Mouse (Mus musculus) MEL (cell line): ENCODE data around the gene Rnf130. TPM values are rescaled to one million over a fixed set of nuclear protein-coding genes. Genes with fewer than 3 reads are reported as not detected.

Experiments used
- DNase-seq: peaks from one replicate; pipeline ENCODE4 v3.0.0; 2011; ENCODE audit warnings: low read depth, low spot score
- H3K27ac ChIP-seq: 2 replicates; pipeline ENCODE4 v1.5.1; 2012; ENCODE audit warnings: low read depth, mild to moderate bottlenecking, control low read depth, low read length, moderate library complexity; ENCODE audit not compliant: control insufficient read depth
- H3K27me3 ChIP-seq, 2 experiments: fragments of 150-350 bp in 1 of 2; sonication (generic) in 1 of 2; 2 replicates each; pipeline ENCODE4 v1.6.1; 2012; ENCODE audit warnings: low read length in 2 of 2, mild to moderate bottlenecking in 2 of 2, improper control_type of control experiment in 1 of 2, moderate library complexity in 1 of 2; ENCODE audit not compliant: insufficient read depth in 2 of 2, control insufficient read depth in 1 of 2
- H3K36me3 ChIP-seq, 2 experiments: 2 replicates each; pipeline ENCODE4 v1.6.1; 2012 to 2014; ENCODE audit warnings: low read length in 2 of 2, improper control_type of control experiment in 1 of 2, inconsistent platforms in 1 of 2, mild to moderate bottlenecking in 1 of 2; ENCODE audit not compliant: insufficient read depth in 2 of 2, control insufficient read depth in 1 of 2
- H3K4me1 ChIP-seq, 2 experiments: fragments of 150-350 bp in 1 of 2; sonication (generic) in 1 of 2; 2 replicates each; pipeline ENCODE4 v1.6.1; 2012; ENCODE audit warnings: low read length in 2 of 2, improper control_type of control experiment in 1 of 2, mild to moderate bottlenecking in 1 of 2; ENCODE audit not compliant: insufficient read depth in 2 of 2, control insufficient read depth in 1 of 2
- H3K4me3 ChIP-seq, 2 experiments: fragments of 150-350 bp in 1 of 2; sonication (generic) in 1 of 2; 2 replicates each; pipeline ENCODE4 v1.5.1; 2012; ENCODE audit warnings: low read depth in 2 of 2, low read length in 2 of 2, mild to moderate bottlenecking in 2 of 2, moderate library complexity in 2 of 2, control low read depth in 1 of 2, improper control_type of control experiment in 1 of 2; ENCODE audit not compliant: control insufficient read depth in 1 of 2, insufficient read depth in 1 of 2
- H3K79me2 ChIP-seq: 2 replicates; pipeline ENCODE4 v1.6.1; 2012; ENCODE audit warnings: mild to moderate bottlenecking, low read length, moderate library complexity; ENCODE audit not compliant: control insufficient read depth, poor library complexity, insufficient read depth
- H3K9ac ChIP-seq: 2 replicates; pipeline ENCODE4 v1.6.1; 2012; ENCODE audit warnings: low read depth, mild to moderate bottlenecking, control low read depth, low read length, moderate library complexity; ENCODE audit not compliant: control insufficient read depth, poor library complexity, severe bottlenecking
- H3K9me3 ChIP-seq: fragments of 150-350 bp; sonication (generic); replicated peaks from 2 replicates; pipeline ENCODE4 v1.6.1; 2012; ENCODE audit warnings: mild to moderate bottlenecking, low read length, improper control_type of control experiment, moderate library complexity; ENCODE audit not compliant: insufficient read depth
- BHLHE40 ChIP-seq: IDR thresholded peaks from 2 replicates; pipeline ENCODE4 v1.6.1; 2012; ENCODE audit warnings: low read depth, mild to moderate bottlenecking, inconsistent platforms, low read length, improper control_type of control experiment, borderline replicate concordance
- CHD1 ChIP-seq: IDR thresholded peaks from 2 replicates; pipeline ENCODE4 v1.6.1; 2012; ENCODE audit warnings: low read depth, mild to moderate bottlenecking, inconsistent platforms, low read length, improper control_type of control experiment
- CHD2 ChIP-seq: IDR thresholded peaks from 2 replicates; pipeline ENCODE4 v1.6.1; 2011; ENCODE audit warnings: low read length, improper control_type of control experiment
- CTCF ChIP-seq, 3 experiments: IDR thresholded peaks in 2 of 3; conservative IDR thresholded peaks in 1 of 3; 2 replicates each; pipeline ENCODE4 v1.5.1; 2011 to 2012; ENCODE audit warnings: low read length in 3 of 3, low read depth in 2 of 3, mild to moderate bottlenecking in 2 of 3, improper control_type of control experiment in 1 of 3, inconsistent platforms in 1 of 3, mixed read lengths in 1 of 3, moderate library complexity in 1 of 3; ENCODE audit not compliant: control insufficient read depth in 1 of 3, insufficient read depth in 1 of 3, poor library complexity in 1 of 3, severe bottlenecking in 1 of 3
- E2F4 ChIP-seq: IDR thresholded peaks from 2 replicates; pipeline ENCODE4 v1.6.1; 2011; ENCODE audit warnings: low read depth, low read length, improper control_type of control experiment, borderline replicate concordance
- ELF1 ChIP-seq: IDR thresholded peaks from 2 replicates; pipeline ENCODE4 v1.6.1; 2014; ENCODE audit warnings: low read depth, mild to moderate bottlenecking, inconsistent platforms, low read length, improper control_type of control experiment, moderate library complexity
- EP300 ChIP-seq, 2 experiments: IDR thresholded peaks; 2 replicates each; pipeline ENCODE4 v1.6.1; 2011; ENCODE audit warnings: improper control_type of control experiment in 2 of 2, low read length in 2 of 2, low read depth in 1 of 2, mild to moderate bottlenecking in 1 of 2
- GABPA ChIP-seq: IDR thresholded peaks from 2 replicates; pipeline ENCODE4 v1.6.1; 2012; ENCODE audit warnings: low read depth, mild to moderate bottlenecking, inconsistent platforms, low read length, improper control_type of control experiment, moderate library complexity
- MAFK ChIP-seq: IDR thresholded peaks from 2 replicates; pipeline ENCODE4 v1.6.1; 2011; ENCODE audit warnings: low read depth, mild to moderate bottlenecking, low read length, improper control_type of control experiment, borderline replicate concordance
- MAX ChIP-seq: IDR thresholded peaks from 2 replicates; pipeline ENCODE4 v1.6.1; 2011; ENCODE audit warnings: low read length, improper control_type of control experiment
- MYB ChIP-seq: IDR thresholded peaks from 2 replicates; pipeline ENCODE4 v1.6.1; 2011; ENCODE audit warnings: mild to moderate bottlenecking, low read depth, low read length, improper control_type of control experiment
- POLR2A ChIP-seq, 2 experiments: IDR thresholded peaks; 2 replicates each; pipeline ENCODE4 v1.6.1; 2011 to 2012; ENCODE audit warnings: low read length in 2 of 2, mild to moderate bottlenecking in 2 of 2, control low read depth in 1 of 2, improper control_type of control experiment in 1 of 2, low read depth in 1 of 2, moderate library complexity in 1 of 2; ENCODE audit not compliant: control insufficient read depth in 1 of 2, insufficient read depth in 1 of 2, poor library complexity in 1 of 2
- POLR2AphosphoS2 ChIP-seq: IDR thresholded peaks from 2 replicates; pipeline ENCODE4 v1.6.1; 2011; ENCODE audit warnings: low read length, improper control_type of control experiment
- RCOR1 ChIP-seq: IDR thresholded peaks from 2 replicates; pipeline ENCODE4 v1.6.1; 2012; ENCODE audit warnings: low read depth, mild to moderate bottlenecking, inconsistent platforms, low read length, improper control_type of control experiment
- TCF12 ChIP-seq: IDR thresholded peaks from 2 replicates; pipeline ENCODE4 v1.6.1; 2014; ENCODE audit warnings: low read depth, mild to moderate bottlenecking, inconsistent platforms, low read length, improper control_type of control experiment, moderate library complexity
- USF1 ChIP-seq: IDR thresholded peaks from 2 replicates; pipeline ENCODE4 v1.6.1; 2014; ENCODE audit warnings: low read depth, mild to moderate bottlenecking, inconsistent platforms, low read length, improper control_type of control experiment, moderate library complexity
- USF2 ChIP-seq, 2 experiments: IDR thresholded peaks; 2 replicates each; pipeline ENCODE4 v1.6.1; 2011 to 2012; ENCODE audit warnings: improper control_type of control experiment in 2 of 2, low read length in 2 of 2, borderline replicate concordance in 1 of 2, inconsistent platforms in 1 of 2, low read depth in 1 of 2, mild to moderate bottlenecking in 1 of 2; ENCODE audit not compliant: insufficient read depth in 1 of 2
- ZMIZ1 ChIP-seq: IDR thresholded peaks from 2 replicates; pipeline ENCODE4 v1.6.1; 2012; ENCODE audit warnings: low read depth, mild to moderate bottlenecking, inconsistent platforms, low read length, improper control_type of control experiment, moderate library complexity
- polyA plus RNA-seq, 2 experiments: library from polyadenylated mRNA; stranded (reverse) in 1 of 2; unstranded in 1 of 2; fragments of >175 nt in 1 of 2; fragments of >200 nt in 1 of 2; gene quantifications; 2 replicates each; pipeline versions ENCODE4 v1.2.1 to v1.2.4; 2012; ENCODE audit warnings: low replicate concordance in 2 of 2, low read depth in 1 of 2; ENCODE audit not compliant: insufficient read length in 2 of 2, insufficient read depth in 1 of 2, missing spikeins in 1 of 2
- total RNA-seq: library from RNA; depleted of rRNA; stranded (reverse); fragments of 300-350 nt; gene quantifications from 2 replicates; pipeline ENCODE4 v1.2.3, GENCODE M21; 2012

The Rnf130 gene
- total and polyA plus RNA-seq, 3 experiments = 59.5 to 507 (median 78.2) TPM

DNA sequence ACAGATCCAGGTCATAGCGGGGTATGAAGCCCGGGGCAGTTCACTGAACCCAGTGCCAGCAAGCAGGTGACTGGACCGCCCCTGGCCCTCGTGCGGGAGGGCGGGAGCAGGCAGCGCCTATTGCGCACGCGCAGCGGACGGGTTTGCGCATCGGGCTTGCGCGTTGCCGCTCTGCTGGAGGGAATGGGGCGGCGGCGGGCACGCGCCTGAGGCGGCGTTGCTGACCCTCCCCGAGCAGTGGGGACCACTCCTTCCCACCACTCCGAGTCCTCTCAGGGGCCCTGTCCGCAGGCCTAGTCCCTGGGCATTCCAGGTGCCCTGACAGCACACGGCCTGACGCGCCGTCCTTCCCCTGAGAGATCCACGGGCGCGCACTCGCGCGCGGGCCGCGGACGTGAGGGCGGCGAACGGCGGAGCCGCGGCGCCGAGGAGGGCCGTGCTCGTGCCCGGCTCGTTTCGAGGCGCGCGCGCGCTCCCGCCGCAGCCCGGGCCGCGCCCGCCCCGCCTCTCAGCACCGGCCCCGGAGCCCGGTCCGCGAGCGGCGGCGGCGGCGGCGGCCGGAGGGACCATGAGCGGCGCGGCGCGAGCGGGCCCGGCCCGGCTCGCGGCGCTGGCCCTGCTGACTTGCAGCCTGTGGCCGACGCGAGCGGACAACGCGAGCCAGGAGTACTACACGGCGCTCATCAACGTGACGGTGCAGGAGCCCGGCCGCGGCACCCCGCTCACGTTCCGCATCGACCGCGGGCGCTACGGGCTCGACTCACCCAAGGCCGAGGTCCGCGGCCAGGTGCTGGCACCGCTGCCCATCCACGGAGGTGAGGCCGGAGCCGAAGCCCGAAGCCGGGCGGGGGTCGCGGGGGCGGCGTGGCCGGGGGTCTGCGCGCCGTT lies at the start of gene Rnf130 (continued):
- TF ChIP-seq ZMIZ1 (peak; percentile 77; the same call in 1 of the 2 replicates), E2F4 (peak; percentile 81; the same call in 1 of the 2 replicates), USF2 (IDR thresholded peaks at IDR 0.05; ENCODE audit: borderline replicate concordance in 1 of 2, insufficient read depth in 1 of 2, low read depth in 1 of 2, low read length in 2 of 2) (no peak), USF1 (peak; percentile 47; the same call in 1 of the 2 replicates)

- Histone ChIP-seq H3K4me1 (peaks cover 12 to 26% of the 10 kb centered on the region in 2 experiments), H3K36me3 (peaks cover 0 to 26% of the 10 kb centered on the region in 2 experiments; a peak in 2 of 4 replicates), H3K9ac (no peak overlapping the region), H3K79me2 (no peaks in the 10 kb centered on the region), H3K27ac (no peak overlapping the region), H3K9me3 (no peaks in the 10 kb centered on the region), H3K4me3 (no peak overlapping the region), H3K27me3 (no peaks in the 10 kb centered on the region)
- no peak for DNase-seq
- TF ChIP-seq MAX (no peak), TCF12 (no peak), POLR2A (IDR thresholded peaks at IDR 0.05; ENCODE audit: control insufficient read depth in 1 of 2, insufficient read depth in 1 of 2, low read depth in 1 of 2, low read length in 2 of 2, poor library complexity in 1 of 2) (no peak), GABPA (no peak), CHD2 (no peak), CTCF (IDR thresholded peaks at IDR 0.05 in 2 of 3, conservative IDR thresholded peaks at IDR 0.05 in 1 of 3; ENCODE audit: control insufficient read depth in 1 of 3, insufficient read depth in 1 of 3, low read depth in 2 of 3, low read length in 3 of 3, poor library complexity in 1 of 3, severe bottlenecking in 1 of 3) (no peak), RCOR1 (no peak), ELF1 (no peak), EP300 (IDR thresholded peaks at IDR 0.05; ENCODE audit: low read depth in 1 of 2, low read length in 2 of 2) (no peak), BHLHE40 (no peak), MAFK (no peak), MYB (no peak), POLR2AphosphoS2 (no peak), CHD1 (no peak)
Observed at GRCm38 (mm10) chr11:49977963-49978568, 47.1 kb upstream of the Rnf130 start.
